Mouse (Mus musculus): ENCODE data around the gene Lurap1. TPM values are rescaled to one million over a fixed set of nuclear protein-coding genes. Genes with fewer than 3 reads are reported as not detected.

The Lurap1 gene
- polyA plus RNA-seq, 1 experiment: 1.4 TPM

- TF ChIP-seq CTCF (IDR thresholded peaks at IDR 0.05; ENCODE audit: borderline replicate concordance, extremely low read depth, insufficient read depth, insufficient read length): no peak
- TF ChIP-seq POLR2A (IDR thresholded peaks at IDR 0.05; ENCODE audit: borderline replicate concordance, extremely low read depth, insufficient read depth, insufficient read length, poor library complexity, severe bottlenecking): no peak
- no peak for DNase-seq (ENCODE audit: low read depth)
Observed at GRCm38 (mm10) chr4:116097211-116097610, 53.9 kb downstream of the Lurap1 start.

DNA sequence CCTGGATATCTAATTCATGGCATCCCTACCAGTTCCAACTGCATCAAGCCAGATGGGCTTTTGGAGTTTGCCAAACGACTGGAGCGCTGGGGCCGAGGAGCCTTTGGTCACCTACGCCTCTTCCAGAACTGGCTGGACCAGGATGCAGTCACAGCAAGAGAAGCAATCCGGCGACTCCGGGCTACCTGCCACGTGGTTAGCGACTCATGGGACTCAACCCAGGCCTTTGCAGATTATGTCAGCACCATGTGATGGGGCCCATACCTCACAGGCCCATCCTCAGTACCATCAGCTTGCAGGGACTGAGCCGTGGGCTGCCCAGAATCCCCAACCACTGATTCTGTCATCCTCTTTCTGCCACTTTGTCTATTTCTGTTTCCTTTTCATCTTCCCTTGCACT is 54.8 kb downstream of the Lurap1 start:
- DNase-seq (ENCODE audit: low read depth): no peak
- TF ChIP-seq CTCF (IDR thresholded peaks at IDR 0.05; ENCODE audit: borderline replicate concordance, extremely low read depth, insufficient read depth, insufficient read length) (no peak), POLR2A (IDR thresholded peaks at IDR 0.05; ENCODE audit: borderline replicate concordance, extremely low read depth, insufficient read depth, insufficient read length, poor library complexity, severe bottlenecking) (no peak)

GRCm38 (mm10) chr4:116088510-116089249 is 62.5 kb downstream of the Lurap1 start:
- no peak for TF ChIP-seq CTCF (IDR thresholded peaks at IDR 0.05; ENCODE audit: borderline replicate concordance, extremely low read depth, insufficient read depth, insufficient read length)
- TF ChIP-seq POLR2A (IDR thresholded peaks at IDR 0.05; ENCODE audit: borderline replicate concordance, extremely low read depth, insufficient read depth, insufficient read length, poor library complexity, severe bottlenecking): no peak
- DNase-seq (ENCODE audit: low read depth): no peak

Other genes starting within 250 kb of the Lurap1 start
- gene Dmbx1, start 211.4 kb downstream of the Lurap1 start, polyA plus RNA-seq (2012; rRNA removed): 4.8 and 9.5 TPM in 2 replicates
- gene Faah, start 133.4 kb downstream of the Lurap1 start, polyA plus RNA-seq (2012; rRNA removed): 14.5 and 20.1 TPM in 2 replicates
- gene Nsun4, start 97.5 kb downstream of the Lurap1 start, polyA plus RNA-seq (2012; rRNA removed): 8.1 and 8.2 TPM in 2 replicates
- gene Uqcrh, start 76.3 kb downstream of the Lurap1 start, polyA plus RNA-seq (2012; rRNA removed): 362 and 404 TPM in 2 replicates
- gene Lrrc41, start 76.1 kb downstream of the Lurap1 start, polyA plus RNA-seq (2012; rRNA removed): 59.2 and 59.6 TPM in 2 replicates
- gene Rad54l, start 27.6 kb downstream of the Lurap1 start, polyA plus RNA-seq (2012; rRNA removed): 8.1 and 13.1 TPM in 2 replicates
- 73.2 and 79.8 TPM in 2 replicates for gene Pomgnt1, start 27.5 kb downstream of the Lurap1 start, polyA plus RNA-seq (2012; rRNA removed)
- gene Tspan1, start 16.3 kb upstream of the Lurap1 start, polyA plus RNA-seq (2012; rRNA removed): 0.07 TPM in 1 of 2 replicates, not detected in the other
- not detected in 2 replicates for gene 1700042G07Rik, start 22.0 kb upstream of the Lurap1 start, polyA plus RNA-seq (2012; rRNA removed)
- gene Gm49337, start 22.0 kb upstream of the Lurap1 start, polyA plus RNA-seq (2012; rRNA removed): not detected in 2 replicates
- gene Pik3r3, start 70.3 kb upstream of the Lurap1 start, polyA plus RNA-seq (2012; rRNA removed): 117 and 122 TPM in 2 replicates